Mouse (Mus musculus) midbrain, embryonic 15.5 days (tissue): ENCODE results near the gene Zfp961. TPM values are rescaled to one million over a fixed set of nuclear protein-coding genes. Genes with fewer than 3 reads are reported as not detected.
A peak's percentile ranks its signal among the peaks of the same experiment; 100 is the strongest.

Experiments used
- ATAC-seq: fragments of 200-750 bp; cut with Nextera tagmentation; replicated peaks from 2 replicates; pipeline ENCODE4 v1.8.0; 2017; ENCODE audit warnings: moderate TSS enrichment
- H3K27ac ChIP-seq: fragments of 300-500 bp; sonication (generic); 2 replicates; pipeline ENCODE4 v1.5.1; 2015; ENCODE audit warnings: mild to moderate bottlenecking, inconsistent platforms
- H3K27me3 ChIP-seq: fragments of 300-500 bp; sonication (generic); replicated peaks from 2 replicates; pipeline ENCODE4 v1.6.1; 2015; ENCODE audit warnings: inconsistent platforms
- H3K36me3 ChIP-seq: fragments of 300-500 bp; sonication (generic); replicated peaks from 2 replicates; pipeline ENCODE4 v1.6.1; 2015; ENCODE audit warnings: inconsistent platforms
- H3K4me1 ChIP-seq: fragments of 300-500 bp; sonication (generic); 2 replicates; pipeline ENCODE4 v1.6.1; 2015; ENCODE audit warnings: inconsistent platforms
- H3K4me2 ChIP-seq: fragments of 300-500 bp; sonication (generic); 2 replicates; pipeline ENCODE4 v1.6.1; 2015; ENCODE audit warnings: inconsistent platforms, mild to moderate bottlenecking, moderate library complexity
- H3K4me3 ChIP-seq: fragments of 300-500 bp; sonication (generic); 2 replicates; pipeline ENCODE4 v1.5.1; 2015; ENCODE audit warnings: mild to moderate bottlenecking, inconsistent platforms
- H3K9ac ChIP-seq: fragments of 300-500 bp; sonication (generic); 2 replicates; pipeline ENCODE4 v1.6.1; 2015; ENCODE audit warnings: mild to moderate bottlenecking, inconsistent platforms
- H3K9me3 ChIP-seq: fragments of 300-500 bp; sonication (generic); 2 replicates; pipeline ENCODE4 v1.6.1; 2016; ENCODE audit warnings: inconsistent platforms
- WGBS: fragments of 180-500 bp; shearing (Covaris S2); methylation state at CpG from one replicate; pipeline ENCODE4 v1.1.7; 2015; ENCODE audit warnings: mixed read lengths; 5-methylcytosine and 5-hydroxymethylcytosine counted together
- polyA plus RNA-seq: library from polyadenylated mRNA; unstranded; fragments of >200 nt; fragmentation: Nextera tagmentation; extraction: Ambion mirVana; gene quantifications from 2 replicates; pipeline ENCODE4 v1.2.1, GENCODE M21; 2015

Gene Zfp961
- polyA plus RNA-seq, 1 experiment from 2014 or later = 16.3 TPM

- Histone ChIP-seq H3K9ac (no peak overlapping the region), H3K9me3 (no peaks in the 10 kb centered on the region), H3K36me3 (peaks cover 52% of the 10 kb centered on the region), H3K27me3 (no peaks in the 10 kb centered on the region), H3K4me2 (no peak overlapping the region), H3K4me1 (no peaks in the 10 kb centered on the region), H3K4me3 (no peak overlapping the region), H3K27ac (no peak overlapping the region)
- WGBS = 99% methylated on average over 5 of the region's 5 CpGs
- no peak for ATAC-seq
These were observed 16.4 kb downstream of the Zfp961 start for GRCm38 (mm10) chr8:71967261-71967660.

- Histone ChIP-seq H3K4me1 (no peaks in the 10 kb centered on the region), H3K36me3 (peaks cover 52% of the 10 kb centered on the region), H3K4me3 (no peak overlapping the region), H3K27me3 (no peaks in the 10 kb centered on the region), H3K9ac (no peak overlapping the region), H3K9me3 (no peaks in the 10 kb centered on the region), H3K4me2 (no peak overlapping the region), H3K27ac (no peak overlapping the region)
- ATAC-seq = no peak
- 87% methylated on average over 6 of the region's 6 CpGs for WGBS
These were observed 17.3 kb downstream of the Zfp961 start for GRCm38 (mm10) chr8:71968100-71968499.

- WGBS = 92% methylated on average over 6 of the region's 6 CpGs
These were observed 17.8 kb downstream of the Zfp961 start for GRCm38 (mm10) chr8:71968636-71969035.

GRCm38 (mm10) chr8:71971945-71972344 lies 21.1 kb downstream of the Zfp961 start:
- H3K9ac ChIP-seq = no peak overlapping the region
- no peaks in the 10 kb centered on the region for H3K27me3 ChIP-seq
- H3K9me3 ChIP-seq = no peaks in the 10 kb centered on the region
- peaks cover 24% of the 10 kb centered on the region for H3K36me3 ChIP-seq
- no peaks in the 10 kb centered on the region for H3K4me1 ChIP-seq
- 75% methylated on average over 1 of the region's 1 CpGs for WGBS
- H3K4me2 ChIP-seq = no peak overlapping the region
- no peak overlapping the region for H3K4me3 ChIP-seq
- no peak for ATAC-seq
- H3K27ac ChIP-seq = no peak overlapping the region

More at GRCm38 (mm10) chr8:71968636-71969035, 17.8 kb downstream of the Zfp961 start:
- no peaks in the 10 kb centered on the region for H3K9me3 ChIP-seq
- no peak overlapping the region for H3K4me2 ChIP-seq
- no peaks in the 10 kb centered on the region for H3K4me1 ChIP-seq
- H3K9ac ChIP-seq = no peak overlapping the region
- no peak overlapping the region for H3K4me3 ChIP-seq
- H3K27ac ChIP-seq = no peak overlapping the region
- H3K36me3 ChIP-seq = peaks cover 52% of the 10 kb centered on the region
- no peaks in the 10 kb centered on the region for H3K27me3 ChIP-seq
- no peak for ATAC-seq

GRCm38 (mm10) chr8:71974211-71974610 lies 23.4 kb downstream of the Zfp961 start:
- ATAC-seq = no peak
- Histone ChIP-seq H3K9me3 (no peaks in the 10 kb centered on the region), H3K27ac (no peak overlapping the region), H3K4me2 (no peak overlapping the region), H3K9ac (no peak overlapping the region), H3K4me1 (no peaks in the 10 kb centered on the region), H3K27me3 (no peaks in the 10 kb centered on the region), H3K36me3 (peaks cover 2% of the 10 kb centered on the region; the same call in 1 of the 2 replicates), H3K4me3 (no peak overlapping the region)
- WGBS = 87% methylated on average over 3 of the region's 3 CpGs

GRCm38 (mm10) chr8:71981032-71981431 lies 30.2 kb downstream of the Zfp961 start:
- H3K4me1 ChIP-seq = no peaks in the 10 kb centered on the region
- no peaks in the 10 kb centered on the region for H3K9me3 ChIP-seq
- no peak overlapping the region for H3K4me3 ChIP-seq
- no peak overlapping the region for H3K9ac ChIP-seq
- no peak overlapping the region for H3K4me2 ChIP-seq
- no peak overlapping the region for H3K27ac ChIP-seq
- no peaks in the 10 kb centered on the region for H3K36me3 ChIP-seq
- no peak for ATAC-seq
- no peaks in the 10 kb centered on the region for H3K27me3 ChIP-seq
- WGBS = 78% methylated on average over 2 of the region's 2 CpGs

- H3K36me3 ChIP-seq = no peaks in the 10 kb centered on the region
- H3K9ac ChIP-seq = no peak overlapping the region
- ATAC-seq = no peak
- H3K4me3 ChIP-seq = no peak overlapping the region
- no peak overlapping the region for H3K4me2 ChIP-seq
- no peaks in the 10 kb centered on the region for H3K9me3 ChIP-seq
- no peak overlapping the region for H3K27ac ChIP-seq
- H3K27me3 ChIP-seq = no peaks in the 10 kb centered on the region
- H3K4me1 ChIP-seq = no peaks in the 10 kb centered on the region
- WGBS = 92% methylated on average over 4 of the region's 4 CpGs
These were observed 30.6 kb downstream of the Zfp961 start for GRCm38 (mm10) chr8:71981456-71981855.

- Histone ChIP-seq H3K27me3 (no peaks in the 10 kb centered on the region), H3K4me2 (no peak overlapping the region), H3K9ac (no peak overlapping the region), H3K4me1 (peaks cover 4% of the 10 kb centered on the region), H3K27ac (no peak overlapping the region), H3K36me3 (no peaks in the 10 kb centered on the region), H3K4me3 (no peak overlapping the region), H3K9me3 (no peaks in the 10 kb centered on the region)
- WGBS = 74% methylated on average over 4 of the region's 4 CpGs
- no peak for ATAC-seq
These were observed 33.8 kb downstream of the Zfp961 start for GRCm38 (mm10) chr8:71984601-71985000.

- WGBS = 9% methylated on average over 24 of the region's 24 CpGs
- H3K27me3 ChIP-seq = no peaks in the 10 kb centered on the region
- no peaks in the 10 kb centered on the region for H3K36me3 ChIP-seq
- peak overlapping the region; percentile 36 for H3K9ac ChIP-seq
- peak overlapping the region; percentile 65 for H3K27ac ChIP-seq
- H3K9me3 ChIP-seq = no peaks in the 10 kb centered on the region
- peak overlapping the region; percentile 62 for H3K4me2 ChIP-seq
- H3K4me3 ChIP-seq = peak overlapping the region; percentile 44
- peak; percentile 95 for ATAC-seq
- H3K4me1 ChIP-seq = peaks cover 4% of the 10 kb centered on the region
These were observed 37.5 kb downstream of the Zfp961 start for GRCm38 (mm10) chr8:71988110-71988866.

- peak overlapping the region; percentile 62 for H3K4me2 ChIP-seq
- ATAC-seq = peak; percentile 69
- no peaks in the 10 kb centered on the region for H3K27me3 ChIP-seq
- WGBS = 62% methylated on average over 13 of the region's 13 CpGs
- no peaks in the 10 kb centered on the region for H3K36me3 ChIP-seq
- H3K4me3 ChIP-seq = peak overlapping the region; percentile 44
- no peaks in the 10 kb centered on the region for H3K9me3 ChIP-seq
- peak overlapping the region; percentile 65 for H3K27ac ChIP-seq
- H3K4me1 ChIP-seq = peaks cover 4% of the 10 kb centered on the region
- peak overlapping the region; percentile 36 for H3K9ac ChIP-seq
These were observed 38.2 kb downstream of the Zfp961 start for GRCm38 (mm10) chr8:71988867-71989599.

GRCm38 (mm10) chr8:71999434-71999833 lies 48.6 kb downstream of the Zfp961 start:
- Histone ChIP-seq H3K36me3 (no peaks in the 10 kb centered on the region), H3K27ac (no peak overlapping the region), H3K9ac (no peak overlapping the region), H3K27me3 (no peaks in the 10 kb centered on the region), H3K4me1 (no peaks in the 10 kb centered on the region), H3K9me3 (no peaks in the 10 kb centered on the region), H3K4me3 (no peak overlapping the region), H3K4me2 (no peak overlapping the region)
- ATAC-seq = no peak
- WGBS = 93% methylated on average over 1 of the region's 1 CpGs

- Histone ChIP-seq H3K4me1 (no peaks in the 10 kb centered on the region), H3K4me2 (no peak overlapping the region), H3K27me3 (no peaks in the 10 kb centered on the region), H3K9ac (no peak overlapping the region), H3K27ac (no peak overlapping the region), H3K4me3 (no peak overlapping the region), H3K36me3 (no peaks in the 10 kb centered on the region), H3K9me3 (no peaks in the 10 kb centered on the region)
- ATAC-seq = no peak
- WGBS = 74% methylated on average over 3 of the region's 3 CpGs
These were observed 49.4 kb downstream of the Zfp961 start for GRCm38 (mm10) chr8:72000223-72000622.

GRCm38 (mm10) chr8:72002942-72003341 lies 52.1 kb downstream of the Zfp961 start:
- no peaks in the 10 kb centered on the region for H3K9me3 ChIP-seq
- no peak overlapping the region for H3K4me3 ChIP-seq
- H3K36me3 ChIP-seq = no peaks in the 10 kb centered on the region
- no peak for ATAC-seq
- H3K4me1 ChIP-seq = no peaks in the 10 kb centered on the region
- H3K4me2 ChIP-seq = no peak overlapping the region
- no peaks in the 10 kb centered on the region for H3K27me3 ChIP-seq
- H3K9ac ChIP-seq = no peak overlapping the region
- no peak overlapping the region for H3K27ac ChIP-seq
